Mouse (Mus musculus): ENCODE data around the gene Rusc2. TPM values are rescaled to one million over a fixed set of nuclear protein-coding genes. Genes with fewer than 3 reads are reported as not detected.

Gene Rusc2
- polyA plus RNA-seq, 1 experiment from 2014 or later: 8.4 TPM

DNA sequence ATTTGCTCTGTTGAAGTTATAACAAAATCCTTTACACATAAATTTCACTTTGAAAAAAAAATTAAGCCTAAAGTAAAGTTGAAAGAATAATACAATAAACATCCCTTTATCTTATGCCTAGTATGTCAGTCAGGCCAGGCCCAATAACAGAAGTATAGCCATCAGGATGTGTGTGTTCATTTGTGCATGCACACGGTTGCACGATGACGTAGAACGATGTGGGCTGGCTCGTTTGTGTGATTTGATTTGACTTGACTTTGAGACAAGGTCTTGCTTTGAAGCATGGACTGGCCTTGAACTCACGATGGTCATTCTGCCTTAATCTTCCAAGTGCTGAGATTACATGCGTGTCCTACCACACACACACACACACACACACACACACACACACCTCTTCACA lies 85.1 kb downstream of the Rusc2 start:
- no peaks in the 10 kb centered on the region for H3K9me3 ChIP-seq
- H3K4me3 ChIP-seq: no peak overlapping the region
- H3K36me3 ChIP-seq (replicated peaks): no peaks in the 10 kb centered on the region
- H3K27ac ChIP-seq: no peak overlapping the region
- DNase-seq (ENCODE audit: extremely low spot score, low spot score): no peak
- no peaks in the 10 kb centered on the region for H3K4me1 ChIP-seq
- H3K27me3 ChIP-seq (ENCODE audit: poor library complexity, severe bottlenecking): no peaks in the 10 kb centered on the region
- 92% methylated on average over 7 of the region's 7 CpGs for WGBS

DNA sequence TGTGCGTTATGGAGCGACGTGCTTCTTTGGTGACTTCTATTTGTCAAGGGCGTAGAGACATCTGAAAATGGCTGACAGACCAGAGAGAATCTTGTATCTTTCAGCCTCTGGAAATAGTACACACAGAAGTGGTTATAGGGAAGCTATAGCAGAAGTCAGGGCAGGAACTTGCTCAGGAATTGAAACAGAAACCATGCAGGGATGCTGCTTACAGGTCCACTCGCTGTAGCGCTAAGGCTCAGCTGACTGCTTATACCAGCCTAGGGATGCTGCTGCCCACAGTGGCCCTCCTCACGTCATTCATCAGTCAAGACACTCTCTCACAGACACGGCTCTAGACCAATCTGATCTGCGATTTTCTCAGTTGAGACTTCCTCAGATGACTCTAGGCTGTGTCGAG lies 88.5 kb downstream of the Rusc2 start:
- Histone ChIP-seq H3K27ac (no peak overlapping the region), H3K36me3 (replicated peaks) (no peaks in the 10 kb centered on the region), H3K4me1 (no peaks in the 10 kb centered on the region), H3K4me3 (no peak overlapping the region), H3K9me3 (no peaks in the 10 kb centered on the region), H3K27me3 (ENCODE audit: poor library complexity, severe bottlenecking) (no peaks in the 10 kb centered on the region; the same call in 1 of the 2 replicates)
- no peak for DNase-seq (ENCODE audit: extremely low spot score, low spot score)
- WGBS: 92% methylated on average over 10 of the region's 10 CpGs

DNA sequence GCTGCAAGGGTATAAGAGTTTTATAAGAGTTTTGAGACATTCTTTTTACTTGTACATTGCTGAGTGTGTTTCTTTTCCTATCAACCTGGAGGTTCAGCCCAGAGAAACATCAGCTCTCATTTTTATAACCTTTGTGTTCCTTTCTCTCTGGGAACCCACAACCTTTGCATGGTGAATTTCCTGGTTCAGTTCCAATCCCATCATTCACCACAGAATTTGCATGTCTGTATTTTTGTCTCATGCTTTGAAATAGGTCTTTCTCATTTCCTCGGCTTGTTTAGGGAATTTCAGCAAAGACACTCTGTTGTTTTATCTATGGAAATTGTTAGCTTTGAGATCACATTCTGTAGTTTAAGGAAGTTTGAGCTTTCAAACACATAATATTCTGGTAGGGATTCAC lies 91.9 kb downstream of the Rusc2 start:
- DNase-seq (ENCODE audit: extremely low spot score, low spot score): no peak
- Histone ChIP-seq H3K27me3 (ENCODE audit: poor library complexity, severe bottlenecking) (no peaks in the 10 kb centered on the region; the same call in 1 of the 2 replicates), H3K36me3 (replicated peaks) (no peaks in the 10 kb centered on the region), H3K27ac (no peak overlapping the region), H3K4me1 (peaks cover 4% of the 10 kb centered on the region), H3K9me3 (no peaks in the 10 kb centered on the region), H3K4me3 (no peak overlapping the region)
- WGBS: 86% methylated on average over 1 of the region's 1 CpGs

DNA sequence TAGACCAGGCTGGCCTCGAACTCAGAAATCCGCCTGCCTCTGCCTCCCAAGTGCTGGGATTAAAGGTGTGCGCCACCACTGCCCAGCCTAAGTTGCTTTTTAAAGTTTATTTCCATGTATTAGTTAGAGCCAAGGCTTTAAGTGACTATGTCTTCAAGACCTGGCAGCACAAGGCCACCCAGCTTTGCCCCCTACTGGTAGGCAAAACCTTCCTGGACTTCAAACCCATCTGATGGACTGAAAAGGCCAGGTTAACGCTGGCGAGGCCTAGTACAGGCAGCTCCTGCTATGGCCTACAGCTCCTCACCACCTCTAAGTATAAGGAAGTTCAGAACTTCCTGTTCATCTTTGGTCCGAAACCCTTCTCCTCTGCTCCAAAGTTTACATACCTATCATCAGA lies 94.8 kb downstream of the Rusc2 start:
- no peak for DNase-seq (ENCODE audit: extremely low spot score, low spot score)
- peaks cover 11% of the 10 kb centered on the region for H3K4me1 ChIP-seq
- H3K27ac ChIP-seq: no peak overlapping the region
- no peaks in the 10 kb centered on the region; the same call in 1 of the 2 replicates for H3K27me3 ChIP-seq (ENCODE audit: poor library complexity, severe bottlenecking)
- no peak overlapping the region for H3K4me3 ChIP-seq
- 91% methylated on average over 6 of the region's 6 CpGs for WGBS
- no peaks in the 10 kb centered on the region for H3K9me3 ChIP-seq
- H3K36me3 ChIP-seq (replicated peaks): no peaks in the 10 kb centered on the region

Other genes starting within 250 kb of the Rusc2 start
- 0.32 and 0.53 TPM in 2 replicates for gene Atp8b5, start 114.8 kb upstream of the Rusc2 start, polyA plus RNA-seq (2016; fragmentation: Nextera tagmentation; extraction: Ambion mirVana)
- gene Fam166b, start 47.2 kb downstream of the Rusc2 start, polyA plus RNA-seq (2016; fragmentation: Nextera tagmentation; extraction: Ambion mirVana): 0.10 and 0.17 TPM in 2 replicates
- 3.2 and 3.5 TPM in 2 replicates for gene Tesk1, start 60.0 kb downstream of the Rusc2 start, polyA plus RNA-seq (2016; fragmentation: Nextera tagmentation; extraction: Ambion mirVana)
- gene Cd72, start 72.6 kb downstream of the Rusc2 start, polyA plus RNA-seq (2016; fragmentation: Nextera tagmentation; extraction: Ambion mirVana): 2.3 and 2.4 TPM in 2 replicates
- not detected in 2 replicates for gene Sit1, start 101.8 kb downstream of the Rusc2 start, polyA plus RNA-seq (2016; fragmentation: Nextera tagmentation; extraction: Ambion mirVana)
- gene Ccdc107, start 110.9 kb downstream of the Rusc2 start, polyA plus RNA-seq (2016; fragmentation: Nextera tagmentation; extraction: Ambion mirVana): 42.2 and 43.9 TPM in 2 replicates
- gene Arhgef39, start 117.7 kb downstream of the Rusc2 start, polyA plus RNA-seq (2016; fragmentation: Nextera tagmentation; extraction: Ambion mirVana): 54.6 and 56.7 TPM in 2 replicates
- gene Car9, start 125.0 kb downstream of the Rusc2 start, polyA plus RNA-seq (2016; fragmentation: Nextera tagmentation; extraction: Ambion mirVana): 0.60 and 1.1 TPM in 2 replicates
- 40.0 and 42.6 TPM in 2 replicates for gene Tpm2, start 141.8 kb downstream of the Rusc2 start, polyA plus RNA-seq (2016; fragmentation: Nextera tagmentation; extraction: Ambion mirVana)
- gene Creb3, start 180.4 kb downstream of the Rusc2 start, polyA plus RNA-seq (2016; fragmentation: Nextera tagmentation; extraction: Ambion mirVana): 32.5 and 34.4 TPM in 2 replicates
- gene Tln1, start 180.7 kb downstream of the Rusc2 start, polyA plus RNA-seq (2016; fragmentation: Nextera tagmentation; extraction: Ambion mirVana): 42.5 and 43.0 TPM in 2 replicates
- gene Rgp1, start 196.7 kb downstream of the Rusc2 start, polyA plus RNA-seq (2016; fragmentation: Nextera tagmentation; extraction: Ambion mirVana): 15.3 and 24.2 TPM in 2 replicates
- gene Gba2, start 196.9 kb downstream of the Rusc2 start, polyA plus RNA-seq (2016; fragmentation: Nextera tagmentation; extraction: Ambion mirVana): 24.3 and 26.4 TPM in 2 replicates
- 0.97 TPM in 1 of 2 replicates, not detected in the other for gene Msmp, start 202.5 kb downstream of the Rusc2 start, polyA plus RNA-seq (2016; fragmentation: Nextera tagmentation; extraction: Ambion mirVana)
- 5.4 and 6.2 TPM in 2 replicates for gene Npr2, start 250.0 kb downstream of the Rusc2 start, polyA plus RNA-seq (2016; fragmentation: Nextera tagmentation; extraction: Ambion mirVana)

All from forebrain, embryonic 10.5 days (tissue).